Mouse (Mus musculus): Measurements from ENCODE around the gene Nudt4.

GRCm38 (mm10) chr10:95563851-95564845, at the start of gene Nudt4:
- TF ChIP-seq CTCF (IDR thresholded peaks at IDR 0.05; ENCODE audit: low read depth, low read length) (no peak), GATA1 (IDR thresholded peaks at IDR 0.05; ENCODE audit: borderline replicate concordance, low read length) (no peak), TAL1 (conservative IDR thresholded peaks at IDR 0.05; ENCODE audit: low read depth, low read length) (no peak)
